Mouse (Mus musculus) MEL (cell line): ENCODE measurements around the gene Fnip2.

Source experiments
- CHD1 ChIP-seq: IDR thresholded peaks from 2 replicates; pipeline ENCODE4 v1.6.1; 2012; ENCODE audit warnings: low read depth, mild to moderate bottlenecking, inconsistent platforms, low read length, improper control_type of control experiment
- POLR2A ChIP-seq, 2 experiments: IDR thresholded peaks; 2 replicates each; pipeline ENCODE4 v1.6.1; 2011 to 2012; ENCODE audit warnings: low read length in 2 of 2, mild to moderate bottlenecking in 2 of 2, control low read depth in 1 of 2, improper control_type of control experiment in 1 of 2, low read depth in 1 of 2, moderate library complexity in 1 of 2; ENCODE audit not compliant: control insufficient read depth in 1 of 2, insufficient read depth in 1 of 2, poor library complexity in 1 of 2
- TCF12 ChIP-seq: IDR thresholded peaks from 2 replicates; pipeline ENCODE4 v1.6.1; 2014; ENCODE audit warnings: low read depth, mild to moderate bottlenecking, inconsistent platforms, low read length, improper control_type of control experiment, moderate library complexity

DNA sequence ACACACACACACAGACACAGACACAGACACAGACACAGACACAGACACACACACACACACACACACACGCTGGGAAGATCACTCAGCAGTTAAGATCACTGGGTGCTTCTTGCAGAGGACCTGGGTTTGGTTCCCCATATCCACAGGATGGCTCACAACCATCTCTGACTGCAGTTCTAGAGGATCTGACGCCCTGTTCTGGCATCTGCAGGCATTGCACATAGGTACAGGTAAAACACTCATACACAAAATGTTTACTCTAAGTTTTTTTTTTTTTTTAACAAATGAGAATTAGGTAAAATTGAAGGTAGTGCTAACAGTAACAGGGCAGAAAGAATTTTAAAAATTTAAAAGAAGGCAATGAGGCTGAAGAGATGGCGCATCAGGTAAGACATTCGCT is 121.5 kb downstream of the Fnip2 start:
- TF ChIP-seq TCF12 (no peak), CHD1 (no peak), POLR2A (IDR thresholded peaks at IDR 0.05; ENCODE audit: control insufficient read depth in 1 of 2, insufficient read depth in 1 of 2, low read depth in 1 of 2, low read length in 2 of 2, poor library complexity in 1 of 2) (no peak)
